Mouse (Mus musculus) thymus, postnatal 14 days (tissue): ENCODE measurements around the gene Abcc4.
A peak's percentile ranks its signal among the peaks of the same experiment; 100 is the strongest.

Experiments used
- DNase-seq: peaks from one replicate; pipeline ENCODE4 v3.0.0; 2021

The Abcc4 gene

DNA sequence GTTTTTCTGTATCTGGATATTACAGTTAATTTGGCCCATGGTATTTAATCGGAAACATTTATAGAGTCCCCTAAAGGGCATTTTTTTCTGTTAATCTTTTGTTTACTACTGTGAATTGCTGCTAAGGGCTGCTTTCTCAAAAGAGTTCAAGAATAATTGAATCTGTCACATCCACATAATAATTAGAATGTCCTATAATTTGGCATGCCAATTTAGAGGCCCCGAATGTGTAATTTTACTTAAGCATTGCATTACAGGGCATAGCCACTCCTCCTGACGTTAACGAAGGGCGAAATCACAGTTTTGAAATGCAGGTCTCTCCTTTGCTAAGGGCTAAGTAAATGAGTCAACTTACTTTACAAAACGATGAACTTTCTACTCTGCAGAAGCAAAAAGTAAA is 214.3 kb downstream of the Abcc4 start:
- no peak for DNase-seq

DNA sequence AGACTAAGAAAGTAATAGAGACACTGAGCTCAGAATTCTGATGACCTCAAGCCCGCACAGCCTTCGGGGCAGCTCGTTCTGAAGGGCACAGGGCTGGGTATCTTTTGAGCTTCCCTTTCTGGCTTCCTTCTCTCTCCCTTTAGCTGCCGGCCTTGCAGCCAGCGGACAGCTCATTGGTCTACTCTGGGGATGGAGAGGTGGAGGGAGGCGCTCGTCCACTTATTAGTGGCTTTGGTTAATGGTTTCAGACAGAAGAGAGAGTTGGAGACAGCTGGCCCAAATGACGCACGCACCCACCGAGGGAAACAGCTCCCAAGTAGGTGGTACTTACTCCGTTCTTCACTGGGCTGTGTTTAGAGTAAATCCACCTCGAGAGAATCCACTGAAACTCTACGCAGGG is 214.7 kb downstream of the Abcc4 start:
- DNase-seq: no peak

DNA sequence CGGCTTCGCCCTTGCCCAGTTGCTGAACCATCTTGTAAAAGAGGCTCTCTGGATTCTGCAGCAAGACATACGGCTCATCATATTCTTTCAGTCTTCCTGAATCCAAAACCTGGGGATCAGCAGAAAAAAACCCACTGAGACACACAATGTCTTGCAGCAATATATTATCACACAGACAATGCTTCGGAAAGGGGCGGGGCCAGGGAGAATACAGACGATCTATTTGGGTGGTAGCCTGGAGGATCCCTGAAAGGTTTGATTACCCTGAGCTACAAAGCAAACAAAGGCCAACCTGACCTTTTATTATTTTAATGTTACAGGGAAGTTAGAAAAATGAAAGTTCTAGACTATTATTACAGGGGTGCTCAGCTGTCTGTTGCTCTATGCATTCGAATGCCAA is 215.5 kb downstream of the Abcc4 start:
- DNase-seq: no peak

DNA sequence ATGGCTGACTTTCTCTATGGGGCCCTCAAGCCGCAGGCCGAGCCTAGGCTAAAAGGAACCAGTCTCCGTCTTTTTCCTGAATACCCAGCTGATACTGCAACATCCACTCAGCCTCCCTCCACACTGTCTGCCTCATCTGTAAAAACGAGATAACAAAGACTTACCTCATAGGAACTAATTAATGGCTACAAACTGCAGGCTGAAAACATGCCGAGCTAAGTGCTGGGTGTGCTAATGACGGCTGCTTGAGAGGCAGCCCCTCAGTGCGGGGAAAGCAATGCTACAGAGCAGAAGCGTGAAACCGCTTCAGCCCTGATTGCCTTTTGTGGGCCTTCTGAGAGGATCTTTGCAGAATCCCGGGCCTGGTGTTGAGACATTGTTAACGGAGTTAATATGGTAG is 219.7 kb downstream of the Abcc4 start:
- DNase-seq: no peak

DNA sequence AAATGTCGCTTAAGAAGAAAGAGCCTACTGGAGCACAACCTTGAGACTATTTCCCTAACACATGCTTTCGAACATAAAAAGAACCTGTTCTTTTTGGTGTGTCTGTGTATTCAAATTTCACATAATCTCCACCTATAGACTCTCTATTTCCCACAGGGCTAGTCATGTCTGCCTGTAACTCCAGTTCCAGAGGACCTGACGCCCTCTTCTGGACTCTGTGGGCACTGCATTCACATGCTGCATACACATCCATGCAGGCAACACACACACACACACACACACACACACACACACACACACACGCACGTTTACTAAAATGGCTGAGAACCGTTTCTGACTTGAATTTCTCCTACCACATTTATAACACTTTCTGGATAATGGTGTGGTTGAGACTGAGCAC is 220.4 kb downstream of the Abcc4 start:
- no peak for DNase-seq

DNA sequence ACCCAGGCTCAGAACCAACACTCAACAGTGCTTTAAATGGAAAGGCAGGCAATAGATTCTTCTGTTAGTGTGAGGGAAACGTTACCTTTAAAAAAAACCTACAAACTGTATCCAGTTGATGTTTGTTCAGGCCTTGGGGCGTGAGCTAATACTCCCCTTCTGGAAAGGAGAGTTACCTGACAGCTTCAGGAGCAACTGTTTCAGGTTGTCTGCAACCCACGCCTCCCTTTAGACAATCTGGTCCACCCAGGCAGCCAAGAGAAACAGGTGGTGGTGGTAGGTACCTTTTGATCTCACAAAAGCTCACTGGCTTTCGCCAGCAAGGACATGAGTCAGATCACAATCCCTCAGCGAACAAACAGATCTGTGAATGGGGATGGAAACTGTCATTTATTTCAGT is 223.7 kb downstream of the Abcc4 start:
- no peak for DNase-seq

DNA sequence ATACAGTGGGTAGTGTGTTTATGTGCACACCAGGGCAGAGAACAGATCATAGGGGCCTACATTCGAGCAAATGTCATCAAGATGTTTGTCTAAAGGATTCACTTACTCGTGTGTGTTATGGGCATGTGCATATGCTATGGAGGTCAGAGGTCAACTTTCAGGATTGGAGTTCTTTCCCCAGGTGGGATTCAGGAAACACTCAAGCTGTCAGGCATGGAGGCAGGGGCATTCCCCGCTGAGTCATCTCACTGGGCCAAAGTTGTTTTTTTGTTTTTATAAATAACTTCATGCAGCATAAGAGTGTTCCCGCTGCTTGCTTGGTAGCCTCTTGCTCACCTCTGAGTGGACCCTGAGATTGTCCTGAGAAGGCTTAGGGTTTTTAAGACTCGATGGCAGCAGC is 224.2 kb downstream of the Abcc4 start:
- no peak for DNase-seq

DNA sequence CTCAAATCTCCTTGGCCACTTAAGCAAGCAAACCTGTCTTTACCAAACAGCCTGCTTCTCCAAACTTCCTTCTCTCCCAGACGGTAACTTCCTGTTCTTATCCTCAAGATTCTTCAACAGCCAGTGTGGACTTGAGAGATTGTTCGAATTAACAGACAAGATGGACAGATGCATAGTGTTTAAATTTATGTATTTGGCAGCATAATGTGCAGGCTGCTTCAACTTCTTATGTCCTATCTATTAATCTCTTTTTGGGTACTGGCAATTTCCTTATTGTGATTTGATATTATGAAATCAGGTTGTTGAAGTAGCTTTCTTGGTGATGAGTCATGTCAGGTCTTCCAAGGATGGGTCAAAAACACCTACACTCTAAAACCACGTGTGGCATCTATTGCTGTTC is 229.7 kb downstream of the Abcc4 start:
- DNase-seq: no peak

DNA sequence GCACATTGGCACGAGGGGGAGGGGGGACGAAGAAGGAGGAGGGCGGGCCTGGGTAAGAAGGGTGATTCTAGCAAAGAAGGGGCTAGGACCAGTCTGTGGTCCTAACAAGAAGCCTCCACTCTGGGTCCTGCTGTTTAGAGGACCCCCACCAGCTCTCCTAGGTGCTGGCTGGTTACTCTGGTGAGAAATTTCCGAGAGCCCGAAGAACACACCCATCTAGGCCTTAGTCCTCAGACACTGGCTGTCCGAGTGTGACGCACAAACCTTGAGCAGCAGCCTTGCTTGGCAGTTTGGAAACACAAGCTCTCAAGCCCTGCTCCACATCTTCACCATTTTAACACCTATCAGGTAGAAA is 230.9 kb downstream of the Abcc4 start:
- DNase-seq: no peak

DNA sequence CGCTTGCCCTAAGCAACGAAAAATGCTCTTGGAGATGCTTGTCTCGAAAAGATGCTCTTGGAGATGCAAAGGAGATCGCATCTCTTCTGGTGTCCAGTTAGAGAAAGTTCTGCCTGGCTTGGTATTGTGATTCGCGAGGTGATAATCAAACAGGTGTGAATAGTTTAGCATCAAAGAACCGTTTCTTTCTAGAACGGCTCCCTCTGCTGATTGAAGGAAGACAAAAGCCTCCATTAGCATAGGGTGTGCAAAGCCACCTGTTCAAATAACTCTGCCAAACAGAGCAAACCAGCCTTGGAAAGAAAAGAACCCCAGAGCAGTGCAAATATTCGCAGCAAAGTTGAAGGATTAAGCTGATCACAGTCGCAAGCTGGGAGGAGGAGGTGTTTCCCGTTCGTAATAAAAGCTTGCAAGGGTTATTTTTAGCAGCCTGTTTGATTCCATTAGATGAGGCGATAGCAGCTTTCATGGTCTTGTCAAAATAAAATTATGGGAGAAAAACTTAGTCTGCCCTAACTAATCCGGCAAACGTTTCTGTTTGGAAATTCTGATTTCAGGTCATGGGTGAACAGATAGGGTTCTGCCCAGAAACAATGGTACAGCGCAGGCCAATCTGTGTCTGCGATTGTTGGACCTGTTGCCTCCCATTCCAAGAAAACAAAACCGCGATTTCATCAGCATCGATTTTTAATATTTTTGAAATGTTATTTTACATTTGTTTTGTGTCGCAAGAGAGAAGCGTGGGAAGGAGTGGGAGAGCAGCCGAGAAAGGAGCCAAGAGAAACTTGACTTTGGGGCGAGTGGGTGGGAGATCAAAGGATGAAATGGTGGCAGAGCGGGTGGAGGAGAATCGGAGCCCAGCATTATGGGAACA is 231.6 kb downstream of the Abcc4 start:
- no peak for DNase-seq

DNA sequence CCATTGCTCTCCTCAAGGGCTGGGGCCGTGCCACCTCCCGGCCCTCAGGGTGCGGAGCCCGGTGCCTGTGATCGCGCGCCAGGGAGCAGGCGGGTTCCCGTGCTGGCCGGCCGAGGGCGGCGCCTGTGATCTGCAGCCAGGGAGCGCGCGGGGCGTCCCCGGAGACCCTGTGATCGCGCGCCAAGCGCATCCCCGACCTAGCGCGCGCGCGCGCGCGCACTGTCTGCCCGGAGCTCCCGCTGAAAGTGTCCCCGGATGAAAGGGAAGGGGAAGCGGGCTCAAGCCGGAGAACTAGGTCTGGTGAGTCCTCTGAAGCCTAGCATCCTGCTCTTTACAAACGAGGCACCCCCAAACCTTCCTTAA is 232.2 kb downstream of the Abcc4 start:
- DNase-seq: no peak

DNA sequence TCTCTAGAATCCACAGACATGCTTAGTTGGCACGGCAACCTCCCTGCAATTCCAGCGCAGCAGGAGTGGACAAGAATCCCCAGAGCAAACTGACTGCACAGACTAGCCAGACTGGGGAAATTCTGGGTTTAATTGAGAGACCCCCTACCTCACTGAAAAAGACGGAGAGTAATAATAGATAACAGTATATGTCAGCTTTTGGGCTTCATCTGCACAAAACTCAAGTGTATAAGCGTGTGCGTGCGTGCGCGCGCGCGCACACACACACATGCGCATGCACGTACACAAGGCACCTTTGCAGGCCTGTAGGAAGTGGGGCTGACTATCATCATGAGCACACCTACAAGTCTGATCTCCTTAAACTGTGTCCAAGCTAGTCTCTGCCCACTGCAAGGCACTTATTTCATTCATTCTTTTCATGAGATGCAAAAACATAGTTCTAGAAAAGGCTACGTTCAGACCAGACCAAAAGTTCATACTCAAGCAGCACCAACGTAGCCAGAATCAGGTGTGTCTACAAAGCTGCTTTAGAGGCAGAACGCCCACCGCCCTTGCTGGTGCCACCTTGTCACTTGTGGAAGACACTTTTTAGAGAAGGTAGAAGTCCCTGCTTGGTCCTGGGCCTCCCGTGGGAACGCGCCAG is 232.7 kb downstream of the Abcc4 start:
- DNase-seq: no peak

DNA sequence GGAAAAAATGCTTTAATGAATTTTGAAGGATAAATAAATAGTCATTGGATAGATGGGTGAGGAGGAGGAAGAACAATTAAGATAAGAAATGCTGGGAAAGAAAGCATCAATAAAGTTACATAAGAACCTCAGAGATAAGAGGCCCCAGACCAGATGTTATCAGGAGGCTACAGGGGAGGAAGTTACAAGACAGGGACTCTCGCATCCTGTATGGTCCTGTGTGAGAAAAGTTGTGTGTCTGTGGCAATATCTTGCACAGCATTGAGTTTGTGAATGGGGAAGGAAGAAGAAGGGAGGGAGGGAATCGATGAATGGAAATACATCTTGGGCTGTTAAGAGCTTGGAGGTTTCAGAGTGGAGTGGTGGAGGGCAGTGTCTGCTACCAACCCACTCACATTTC is 240.7 kb downstream of the Abcc4 start:
- DNase-seq: no peak

DNA sequence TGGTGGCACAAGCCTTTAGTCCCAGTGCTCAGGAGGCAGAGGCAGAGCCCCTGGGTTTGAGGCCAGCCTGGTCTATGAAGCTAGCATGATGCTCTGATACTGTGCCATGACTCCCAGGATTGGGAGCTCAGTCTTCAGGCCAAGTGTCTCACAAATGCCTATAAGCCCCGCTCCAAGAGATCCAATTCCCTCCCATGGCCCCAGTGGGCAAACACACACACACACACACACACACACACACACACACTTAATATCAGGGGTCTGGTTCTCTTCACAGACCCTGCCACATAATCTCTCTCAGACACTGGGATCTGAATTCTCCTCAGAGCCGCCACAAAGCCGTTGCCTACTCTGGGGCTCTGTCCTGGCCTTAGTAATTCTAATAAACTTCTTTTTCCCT is 241.6 kb downstream of the Abcc4 start:
- no peak for DNase-seq

DNA sequence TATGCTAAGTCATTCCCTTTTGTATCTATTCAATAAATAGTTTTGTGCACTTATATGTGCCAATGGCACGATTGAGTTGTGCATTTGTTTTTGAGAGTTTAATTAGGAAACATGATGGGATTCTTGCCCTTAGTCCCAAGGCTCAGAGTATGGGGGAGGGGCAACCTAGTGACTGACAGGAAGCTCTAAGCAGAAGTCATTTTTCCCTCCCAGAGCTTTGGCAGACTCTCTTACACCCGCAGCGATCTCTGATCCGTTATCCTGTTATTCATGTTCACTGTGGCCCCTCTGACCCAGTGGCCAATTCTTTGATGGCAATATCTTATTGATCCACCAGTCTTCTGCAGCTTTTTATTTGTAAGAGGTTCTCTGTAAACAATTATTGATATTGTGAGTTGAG is 253.4 kb downstream of the Abcc4 start:
- DNase-seq: no peak

DNA sequence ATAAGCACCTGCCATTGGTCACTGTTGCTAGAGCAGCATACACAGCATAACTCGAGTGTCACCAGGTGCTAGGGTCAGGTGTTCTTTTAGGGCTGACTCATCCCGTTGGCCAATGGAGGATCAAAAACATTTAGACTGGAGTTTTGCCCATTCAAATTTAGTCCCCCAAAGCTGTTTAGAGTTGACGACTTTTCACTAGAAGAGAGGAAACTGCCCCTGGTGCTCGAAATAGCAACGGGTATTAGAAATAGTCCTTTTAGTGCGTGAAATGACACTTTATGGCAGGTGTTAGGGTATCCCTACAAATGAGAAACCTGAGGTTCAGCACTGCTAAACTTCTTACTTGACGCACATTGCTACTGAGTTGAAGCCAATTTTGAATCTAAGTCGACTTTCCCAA is 265.9 kb downstream of the Abcc4 start:
- DNase-seq: no peak

DNA sequence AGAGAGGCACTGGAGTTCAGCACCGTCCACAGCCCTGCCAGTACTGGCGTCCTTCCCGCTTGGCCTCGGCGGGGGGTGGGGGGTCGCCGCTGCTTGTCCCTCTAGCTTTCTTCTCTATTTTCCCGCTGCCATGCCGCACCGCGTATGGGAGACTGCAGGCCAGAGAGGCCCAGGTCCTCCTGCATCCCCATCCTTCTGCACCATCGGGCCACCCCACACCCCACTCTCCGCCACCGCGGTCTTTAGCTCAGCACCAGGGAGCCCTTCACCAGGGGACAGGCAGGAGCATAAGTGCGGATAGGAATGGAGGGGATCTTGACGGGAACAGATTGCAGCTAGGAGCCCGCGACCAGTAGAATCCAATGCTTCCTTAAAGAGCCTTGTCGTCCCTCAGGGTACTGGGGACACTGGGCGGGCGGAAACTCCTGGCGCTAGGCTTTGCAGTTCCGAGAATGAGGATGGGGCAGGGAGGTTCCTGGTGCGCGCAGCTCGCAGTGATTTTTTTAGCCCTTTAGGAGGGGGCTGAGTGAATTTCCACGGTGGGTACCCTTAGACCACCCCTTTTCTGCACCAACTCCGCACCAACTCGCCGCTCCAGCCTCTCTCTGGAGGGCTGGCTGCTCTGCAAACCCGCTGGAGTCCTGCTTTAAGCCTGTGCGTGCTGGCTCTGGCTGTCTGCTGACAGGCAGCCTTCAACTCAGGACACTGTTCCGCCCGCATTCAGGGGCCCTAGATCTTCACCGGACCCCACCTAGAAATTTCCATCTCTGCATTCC is 268.7 kb downstream of the Abcc4 start:
- DNase-seq: no peak

DNA sequence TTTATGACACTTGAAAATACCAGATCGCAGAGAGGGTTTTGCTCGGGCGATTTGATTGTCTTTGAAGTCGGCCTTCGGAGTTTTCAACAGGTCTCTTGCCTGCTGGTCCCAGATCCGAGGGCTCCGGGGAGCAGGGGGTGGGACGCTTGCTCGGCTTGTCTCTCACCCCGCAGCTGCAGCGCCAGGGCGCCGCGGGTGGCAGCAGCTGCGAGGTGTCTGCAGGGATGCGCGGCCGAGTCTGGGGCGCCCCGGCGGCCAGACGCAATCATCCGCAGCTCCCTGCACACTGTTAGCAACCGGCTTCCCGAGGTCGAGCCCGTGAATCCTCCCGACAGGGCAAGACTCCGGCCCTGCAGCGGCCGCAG is 269.2 kb downstream of the Abcc4 start:
- DNase-seq: peak; percentile 4

DNA sequence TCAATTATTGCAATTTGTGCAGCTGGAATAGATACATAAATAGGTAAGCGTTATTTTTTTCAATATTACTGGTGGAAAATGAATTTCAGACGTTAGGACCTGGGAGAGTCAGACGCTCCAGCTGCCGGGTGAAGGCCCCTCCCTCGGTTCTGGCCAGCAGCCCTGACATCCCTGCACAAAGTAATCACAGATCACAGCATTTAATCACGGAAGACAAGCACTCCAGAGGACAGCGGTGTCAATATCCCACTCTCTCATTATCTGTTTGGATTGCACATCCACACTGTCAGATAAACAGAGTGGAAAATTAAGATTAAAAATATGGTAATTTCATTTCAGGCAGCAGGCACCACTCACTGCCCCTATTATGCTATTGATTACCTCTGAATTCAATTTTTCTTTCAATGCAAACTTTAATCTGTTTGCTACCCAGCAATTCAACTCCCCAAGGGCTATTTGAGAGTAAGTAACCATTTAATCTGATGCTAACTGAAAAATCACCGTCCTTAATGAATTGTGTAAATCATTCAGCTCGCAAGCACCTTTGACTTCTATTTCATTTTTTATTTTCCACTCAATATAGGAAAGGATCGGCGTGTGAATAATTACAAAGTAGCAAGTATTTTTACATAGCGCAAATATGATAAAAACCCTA is 270.2 kb downstream of the Abcc4 start:
- DNase-seq: no peak

DNA sequence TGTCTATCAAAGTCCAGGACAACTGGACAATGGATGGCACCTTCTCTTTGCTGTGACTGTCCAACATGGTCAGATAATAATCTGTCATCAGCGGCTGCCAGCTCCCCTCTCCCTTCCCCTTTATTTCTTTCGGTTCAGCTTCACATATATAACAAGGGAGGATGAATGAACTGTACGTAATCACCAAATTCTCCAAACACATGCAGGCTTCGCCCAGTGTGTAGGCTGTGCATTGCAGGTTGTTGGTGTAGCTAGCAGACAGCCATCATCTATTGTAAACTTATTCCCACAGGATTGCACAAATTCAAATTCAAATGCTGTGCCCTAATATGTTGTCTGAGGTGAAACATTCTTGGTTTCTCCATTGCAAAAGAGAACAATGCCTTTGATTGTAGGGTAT is 271.2 kb downstream of the Abcc4 start:
- DNase-seq: no peak

DNA sequence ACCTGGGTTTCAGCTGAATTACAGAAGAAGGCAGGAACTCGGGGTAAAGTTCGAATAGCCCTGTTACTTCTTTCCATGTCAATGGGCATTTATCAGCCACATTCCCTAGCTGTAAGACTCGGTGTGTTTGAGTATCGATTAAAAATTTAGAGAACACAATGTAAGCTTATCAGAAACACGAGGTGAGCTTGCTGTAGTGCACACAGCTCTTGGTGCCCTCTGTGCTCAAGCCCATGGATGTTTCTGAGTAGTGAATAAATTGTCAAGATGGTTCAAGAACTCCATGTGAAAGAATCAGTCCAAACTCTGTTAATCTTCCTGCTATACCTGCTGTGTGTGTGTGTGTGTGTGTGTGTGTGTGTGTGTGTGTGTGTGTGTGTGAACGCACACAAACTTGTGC is 272.2 kb downstream of the Abcc4 start:
- no peak for DNase-seq
